Mouse (Mus musculus) layer of hippocampus, adult 9-10 months (tissue): ENCODE results near the gene Rnf150.

Source experiments
- DNase-seq: peaks from one replicate; pipeline ENCODE4 v3.0.0; 2022; ENCODE audit warnings: low spot score

Rnf150 gene

DNA sequence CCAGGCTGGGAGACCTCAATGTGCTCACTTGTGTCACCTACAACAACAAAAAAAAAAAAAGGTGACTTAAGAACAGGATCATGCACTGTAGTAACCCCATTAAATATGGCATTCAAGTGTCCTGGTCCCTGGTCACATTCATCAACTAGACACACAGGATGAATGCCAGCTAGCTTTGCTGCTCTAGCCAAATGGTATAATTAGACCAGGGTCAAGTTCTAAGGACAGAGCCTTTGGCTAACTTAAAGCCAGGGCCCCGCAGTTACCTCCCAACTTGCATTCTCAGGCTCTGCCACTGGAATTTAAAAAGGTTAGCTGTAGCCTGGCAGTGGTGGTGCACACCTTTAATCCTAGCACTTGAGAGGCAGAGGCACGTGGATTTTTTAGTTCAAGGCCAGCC is 165.1 kb downstream of the Rnf150 start:
- DNase-seq = no peak

DNA sequence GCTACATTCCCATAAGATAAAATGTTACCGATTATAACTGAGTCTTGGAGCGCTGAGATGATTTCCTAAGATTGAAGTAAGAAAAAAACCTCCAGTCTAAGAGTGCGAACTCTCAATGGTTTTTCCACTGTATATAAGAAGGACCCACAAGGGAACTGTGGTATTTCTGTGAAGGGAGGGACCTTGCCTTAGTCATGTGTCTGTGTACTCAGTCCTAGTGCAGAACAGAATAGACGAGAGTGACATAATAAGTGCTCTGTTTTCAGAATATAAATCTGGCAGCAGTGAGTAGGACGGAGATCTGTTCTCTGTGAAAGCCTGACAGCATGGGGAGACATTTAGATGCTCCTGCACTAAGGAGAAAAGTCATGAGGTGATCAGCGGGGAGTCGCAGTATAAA is 169.6 kb downstream of the Rnf150 start:
- no peak for DNase-seq

DNA sequence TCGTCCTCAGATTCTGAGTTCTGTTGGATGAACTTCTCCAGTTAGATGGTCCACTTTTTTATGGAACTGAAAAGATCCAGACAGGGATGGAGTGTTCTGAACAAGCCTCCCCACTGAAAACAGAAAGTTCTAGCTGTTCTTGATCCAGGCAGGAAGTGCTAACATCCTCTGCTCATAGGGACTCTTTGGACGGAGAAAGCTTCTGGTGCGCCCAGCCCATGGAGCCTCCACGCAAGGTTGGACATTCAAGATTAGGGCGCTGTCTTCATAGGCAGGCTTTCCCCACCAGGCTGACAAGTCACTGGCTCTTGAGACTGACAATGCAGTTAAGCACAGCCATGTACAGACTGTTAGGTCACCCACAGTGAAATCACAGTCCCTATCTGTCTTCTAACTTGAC is 172.0 kb downstream of the Rnf150 start:
- DNase-seq = no peak

GRCm38 (mm10) chr8:83036521-83037166 is 173.5 kb downstream of the Rnf150 start:
- no peak for DNase-seq

DNA sequence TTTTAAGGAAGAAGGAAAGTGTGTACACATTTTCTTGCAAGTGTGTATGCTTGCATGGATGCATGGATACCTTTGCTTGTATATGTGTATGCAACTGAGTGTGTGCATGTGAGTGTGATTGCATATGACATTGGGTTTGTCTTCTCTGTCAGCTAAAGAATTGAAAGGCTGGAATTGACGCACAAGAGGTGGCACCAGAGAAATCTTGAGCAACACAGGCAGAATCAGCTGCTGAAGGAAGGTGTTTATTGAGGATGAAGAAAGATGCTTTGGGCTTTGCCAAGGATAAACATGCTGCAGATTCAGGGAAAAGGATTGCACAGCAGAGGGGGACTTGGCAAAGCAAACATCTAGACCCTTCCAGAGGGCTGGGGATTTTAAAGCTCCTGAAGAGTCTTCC is 174.2 kb downstream of the Rnf150 start:
- no peak for DNase-seq

DNA sequence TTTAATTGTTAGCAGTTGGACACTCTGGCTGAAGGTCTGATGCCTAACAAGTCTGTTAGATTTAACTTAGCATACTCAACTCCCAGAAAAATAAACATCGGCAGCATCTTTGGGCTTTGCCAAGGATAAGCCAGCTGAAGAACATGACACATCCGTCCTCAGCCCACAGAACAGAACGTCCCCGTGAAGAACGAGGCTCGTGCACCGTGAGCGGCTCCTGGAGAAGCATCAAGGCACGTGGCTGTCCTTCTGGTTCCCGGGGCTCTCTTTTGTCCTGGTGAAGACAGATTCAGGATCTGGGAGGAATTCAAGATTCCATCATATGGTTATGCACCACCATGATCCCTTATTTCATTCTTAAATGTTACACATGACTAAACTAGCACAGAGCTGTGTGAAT is 175.4 kb downstream of the Rnf150 start:
- no peak for DNase-seq

DNA sequence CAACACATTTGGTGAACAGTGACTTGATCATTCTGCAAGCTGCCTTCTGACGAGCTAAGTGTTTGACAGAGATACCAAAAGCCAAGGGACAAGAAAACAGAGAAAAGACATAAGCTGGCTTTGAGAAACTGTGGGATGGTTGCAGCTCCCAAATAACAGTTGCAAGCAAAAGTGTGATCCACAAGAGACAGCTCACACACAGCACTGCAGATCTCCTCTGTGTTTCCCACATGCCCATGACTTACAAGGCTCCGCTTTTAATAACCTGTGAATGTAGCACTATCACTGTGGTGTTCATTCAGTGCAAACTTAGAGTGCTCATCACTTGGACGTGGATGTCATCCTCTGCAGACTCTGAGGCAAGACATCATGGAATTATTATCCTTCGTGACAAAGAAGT is 178.3 kb downstream of the Rnf150 start:
- DNase-seq = no peak

GRCm38 (mm10) chr8:83046912-83047311 is 183.8 kb downstream of the Rnf150 start:
- DNase-seq = no peak

- DNase-seq = no peak
Observed at GRCm38 (mm10) chr8:83048527-83048926, 185.4 kb downstream of the Rnf150 start.

DNA sequence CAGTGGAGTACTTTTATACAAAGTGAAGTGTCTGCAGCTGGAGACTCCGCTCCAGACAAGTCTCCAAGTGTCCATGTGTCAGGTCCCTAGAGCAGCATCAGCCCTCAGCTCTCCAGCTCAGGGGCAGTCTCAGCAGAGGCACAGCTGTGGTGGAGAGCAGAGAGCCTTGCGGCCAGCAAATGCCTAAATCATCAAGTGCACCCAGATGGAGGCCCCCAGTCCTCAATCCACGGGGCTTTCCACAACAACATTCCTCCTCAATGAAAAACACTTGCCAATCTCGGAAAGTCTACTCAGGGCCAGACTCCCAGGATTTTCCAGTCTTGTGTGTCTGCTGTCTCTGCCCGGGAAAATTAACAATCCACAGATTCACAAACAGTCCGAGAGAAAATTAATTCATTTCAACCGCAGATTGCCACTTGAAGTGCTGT is 186.0 kb downstream of the Rnf150 start:
- DNase-seq = no peak

DNA sequence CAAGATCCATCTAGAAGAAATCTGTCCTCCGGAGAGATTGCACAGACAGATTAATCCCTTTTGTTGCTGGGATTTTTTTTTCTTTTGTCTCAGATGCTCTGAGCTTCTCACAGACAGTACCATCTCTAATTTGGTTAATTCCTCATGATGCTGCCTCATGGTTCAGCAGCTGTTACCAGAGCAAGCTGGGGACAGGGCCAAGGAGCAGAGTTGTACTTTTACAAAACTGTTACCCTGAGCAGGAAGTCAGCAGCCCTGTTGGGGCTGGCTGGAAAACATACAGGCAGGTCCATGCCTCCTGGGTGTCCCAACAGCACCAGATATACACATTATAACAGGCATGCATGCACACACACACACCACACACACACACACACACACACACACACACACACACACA is 186.5 kb downstream of the Rnf150 start:
- peak; percentile 61 for DNase-seq

DNA sequence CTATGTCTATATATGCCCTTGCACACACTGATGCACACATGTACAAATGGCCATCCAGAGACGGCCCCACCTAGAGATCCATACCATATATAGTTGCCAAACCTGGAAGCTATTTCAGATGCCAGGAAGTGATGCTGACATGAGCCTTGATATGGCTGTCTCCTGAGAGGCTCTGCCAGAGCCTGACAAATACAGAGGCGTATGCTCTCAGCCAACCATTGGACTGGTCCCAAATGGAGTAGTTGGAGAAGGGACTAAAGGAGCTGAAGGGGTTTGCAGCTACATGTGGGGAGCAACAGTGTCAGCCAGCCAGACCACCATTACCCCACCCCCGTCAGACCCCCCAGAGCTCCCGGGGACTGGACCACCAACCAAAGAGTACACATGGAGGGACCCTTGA is 189.7 kb downstream of the Rnf150 start:
- DNase-seq = no peak

- no peak for DNase-seq
Observed at GRCm38 (mm10) chr8:83054801-83055200, 191.6 kb downstream of the Rnf150 start.

- no peak for DNase-seq
Observed at GRCm38 (mm10) chr8:83058951-83059350, 195.8 kb downstream of the Rnf150 start.

GRCm38 (mm10) chr8:83060076-83060475 is 196.9 kb downstream of the Rnf150 start:
- DNase-seq = no peak

- no peak for DNase-seq
Observed at GRCm38 (mm10) chr8:83061257-83061656, 198.1 kb downstream of the Rnf150 start.

- no peak for DNase-seq
Observed at GRCm38 (mm10) chr8:83061873-83062272, 198.7 kb downstream of the Rnf150 start.

- DNase-seq = no peak
Observed at GRCm38 (mm10) chr8:83062276-83062675, 199.1 kb downstream of the Rnf150 start.

DNA sequence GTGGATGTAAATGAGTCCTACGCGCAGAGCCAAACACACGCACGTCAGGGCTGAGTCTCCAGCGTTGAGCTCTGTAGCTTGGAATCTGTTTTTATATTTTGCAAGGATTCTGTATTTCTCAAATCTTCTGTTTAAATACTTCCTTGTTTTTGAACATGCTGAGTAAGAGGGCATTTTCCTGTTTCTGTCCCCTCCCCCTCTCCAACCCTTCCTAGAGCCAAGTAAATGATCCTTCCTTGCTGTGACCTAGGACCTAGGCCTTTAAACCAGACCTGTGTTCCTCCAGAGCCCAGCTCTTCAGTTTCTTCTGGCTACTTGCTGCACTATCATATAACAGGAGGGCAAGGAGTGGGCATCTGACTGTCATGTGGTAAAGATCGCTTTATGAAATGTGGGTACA is 200.9 kb downstream of the Rnf150 start:
- DNase-seq = no peak

- DNase-seq = no peak
Observed at GRCm38 (mm10) chr8:83066076-83066475, 202.9 kb downstream of the Rnf150 start.

DNA sequence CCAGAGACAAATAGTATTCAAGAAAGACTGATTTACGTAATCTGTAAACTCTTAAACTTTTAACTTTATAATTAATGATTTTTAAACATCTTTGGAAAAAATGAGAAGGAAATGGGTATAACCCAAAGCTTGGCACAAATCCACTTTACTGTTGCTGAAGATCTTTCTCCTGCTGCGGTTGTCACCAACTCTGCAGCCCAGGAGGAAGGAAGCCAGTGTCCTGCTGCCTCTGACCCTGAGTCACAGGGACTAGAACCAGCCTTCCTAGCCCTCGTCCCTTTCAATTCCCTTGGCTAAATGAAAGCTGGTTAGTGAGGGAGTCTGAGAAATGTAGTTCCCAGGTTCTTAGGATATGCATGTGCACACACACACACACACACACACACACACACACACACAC is 203.7 kb downstream of the Rnf150 start:
- no peak for DNase-seq

DNA sequence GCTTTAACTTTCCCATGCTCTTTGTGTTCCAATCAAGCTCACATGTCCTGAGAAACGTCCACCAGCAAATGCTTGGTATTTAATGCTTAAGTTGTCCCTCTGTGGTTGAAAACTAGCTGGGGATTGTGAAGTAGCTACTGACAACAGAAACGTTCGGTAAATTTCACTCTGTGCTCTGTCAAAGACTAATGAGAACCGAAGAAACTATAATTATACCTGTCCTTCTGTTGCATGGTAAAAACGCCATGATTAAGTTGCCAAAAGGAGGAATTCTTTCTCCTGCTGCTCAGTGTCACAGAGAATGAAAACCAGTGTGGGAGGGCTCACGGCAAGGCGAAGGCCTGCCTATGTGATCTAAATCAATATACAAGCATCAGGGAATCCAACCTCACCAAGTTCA is 204.8 kb downstream of the Rnf150 start:
- no peak for DNase-seq

DNA sequence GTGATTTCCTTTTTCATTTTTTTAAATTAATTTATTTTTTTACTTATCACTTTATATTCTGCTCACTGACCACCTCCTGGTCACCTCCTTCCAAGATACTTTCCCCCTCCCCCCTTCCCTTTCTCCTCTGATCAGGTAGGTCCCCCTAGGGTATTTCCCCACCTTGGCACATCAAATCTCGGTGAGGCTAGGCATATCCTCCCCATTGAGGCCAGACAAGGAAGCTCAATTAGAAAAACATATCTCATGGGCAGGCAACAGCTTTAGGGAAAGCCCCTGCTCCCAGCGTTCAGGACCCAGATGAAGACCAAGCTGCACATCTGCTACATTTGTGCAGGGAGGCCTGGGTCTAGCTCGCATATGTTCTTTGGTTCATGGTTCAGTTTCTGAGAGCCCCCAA is 211.1 kb downstream of the Rnf150 start:
- DNase-seq = no peak

- no peak for DNase-seq
Observed at GRCm38 (mm10) chr8:83076621-83077020, 213.5 kb downstream of the Rnf150 start.

- DNase-seq = no peak
Observed at GRCm38 (mm10) chr8:83077329-83077728, 214.2 kb downstream of the Rnf150 start.
